Mouse (Mus musculus) intestine, postnatal 0 days (tissue): Measurements from ENCODE around the gene Tap2. TPM values are rescaled to one million over a fixed set of nuclear protein-coding genes. Genes with fewer than 3 reads are reported as not detected.

ENCODE experiments used
- ATAC-seq: fragments of 200-750 bp; cut with Nextera tagmentation; 2 replicates; pipeline ENCODE4 v1.8.0; 2017; ENCODE audit warnings: mild to moderate bottlenecking, moderate TSS enrichment, moderate library complexity
- H3K27ac ChIP-seq: fragments of 300-500 bp; sonication (generic); 2 replicates; pipeline ENCODE4 v1.5.1; 2014; ENCODE audit warnings: mild to moderate bottlenecking, low read depth, low read length, moderate library complexity
- H3K27me3 ChIP-seq: fragments of 300-500 bp; sonication (generic); replicated peaks from 2 replicates; pipeline ENCODE4 v1.6.1; 2014; ENCODE audit warnings: low read length, mixed read lengths; ENCODE audit not compliant: control insufficient read depth, insufficient read depth
- H3K36me3 ChIP-seq: fragments of 300-500 bp; sonication (generic); 2 replicates; pipeline ENCODE4 v1.6.1; 2014; ENCODE audit warnings: mild to moderate bottlenecking, moderate library complexity; ENCODE audit not compliant: control insufficient read depth, insufficient read depth
- H3K4me1 ChIP-seq: fragments of 300-500 bp; sonication (generic); replicated peaks from 2 replicates; pipeline ENCODE4 v1.6.1; 2014; ENCODE audit warnings: antibody characterized with exemption, low read length, mixed read lengths; ENCODE audit not compliant: control insufficient read depth, insufficient read depth
- H3K4me2 ChIP-seq: fragments of 300-500 bp; sonication (generic); replicated peaks from 2 replicates; pipeline ENCODE4 v1.6.1; 2014; ENCODE audit warnings: low read depth, mild to moderate bottlenecking, moderate library complexity
- H3K4me3 ChIP-seq: fragments of 300-500 bp; sonication (generic); 2 replicates; pipeline ENCODE4 v1.5.1; 2014; ENCODE audit warnings: low read depth, low read length
- H3K9ac ChIP-seq: fragments of 300-500 bp; sonication (generic); 2 replicates; pipeline ENCODE4 v1.6.1; 2014; ENCODE audit warnings: mild to moderate bottlenecking, low read depth, low read length
- H3K9me3 ChIP-seq: fragments of 300-500 bp; sonication (generic); 2 replicates; pipeline ENCODE4 v1.6.1; 2016; ENCODE audit warnings: mixed run types; ENCODE audit not compliant: control insufficient read depth
- CTCF ChIP-seq: sonication (generic); IDR thresholded peaks from 2 replicates; pipeline ENCODE4 v1.5.1; 2016; ENCODE audit warnings: low read depth, mild to moderate bottlenecking, control low read depth, antibody characterized with exemption, moderate library complexity
- WGBS: fragments of 180-500 bp; shearing (Covaris S2); extraction: QIAGEN DNeasy Blood & Tissue Kit; methylation state at CpG from one replicate; pipeline ENCODE4 v1.1.7; 2014; 5-methylcytosine and 5-hydroxymethylcytosine counted together
- polyA plus RNA-seq: library from polyadenylated mRNA; unstranded; fragments of >200 nt; fragmentation: Nextera tagmentation; extraction: Ambion mirVana; gene quantifications from 2 replicates; pipeline ENCODE4 v1.2.1, GENCODE M21; 2015

Tap2 gene
- polyA plus RNA-seq, 1 experiment from 2014 or later = 11.2 TPM

DNA sequence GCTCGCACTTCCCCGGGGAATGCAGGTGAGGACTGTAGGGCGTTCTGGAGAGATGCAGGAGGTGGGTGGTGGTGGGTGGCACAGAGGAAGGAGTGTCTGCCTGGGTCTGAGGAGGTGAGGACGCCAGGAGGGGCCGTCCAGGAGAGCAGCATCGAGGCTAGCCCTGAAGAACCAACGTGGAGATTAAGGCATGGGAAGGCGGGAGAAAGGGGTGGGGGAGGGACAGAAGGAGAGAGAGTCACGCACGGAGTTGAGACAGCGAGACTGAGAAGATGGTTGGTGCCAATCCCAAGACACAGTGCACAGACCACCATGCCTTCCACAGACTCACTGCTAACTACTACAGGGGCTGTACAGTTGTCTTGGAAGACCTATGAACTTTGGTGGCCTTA, 4.8 kb upstream of the Tap2 start:
- H3K36me3 ChIP-seq = no peaks in the 10 kb centered on the region; the same call in 1 of the 2 replicates
- 11% methylated on average over 11 of the region's 11 CpGs for WGBS
- peak overlapping the region; percentile 99 for H3K4me2 ChIP-seq
- H3K9me3 ChIP-seq = no peaks in the 10 kb centered on the region
- no peak for TF ChIP-seq CTCF
- H3K9ac ChIP-seq = peak overlapping the region; percentile 65
- peak; percentile 5; the same call in 1 of the 2 replicates for ATAC-seq
- H3K4me1 ChIP-seq = no peaks in the 10 kb centered on the region
- peaks cover 5% of the 10 kb centered on the region for H3K27me3 ChIP-seq
- H3K27ac ChIP-seq = peak overlapping the region; percentile 54; the same call in 1 of the 2 replicates
- H3K4me3 ChIP-seq = peak overlapping the region; percentile 64

DNA sequence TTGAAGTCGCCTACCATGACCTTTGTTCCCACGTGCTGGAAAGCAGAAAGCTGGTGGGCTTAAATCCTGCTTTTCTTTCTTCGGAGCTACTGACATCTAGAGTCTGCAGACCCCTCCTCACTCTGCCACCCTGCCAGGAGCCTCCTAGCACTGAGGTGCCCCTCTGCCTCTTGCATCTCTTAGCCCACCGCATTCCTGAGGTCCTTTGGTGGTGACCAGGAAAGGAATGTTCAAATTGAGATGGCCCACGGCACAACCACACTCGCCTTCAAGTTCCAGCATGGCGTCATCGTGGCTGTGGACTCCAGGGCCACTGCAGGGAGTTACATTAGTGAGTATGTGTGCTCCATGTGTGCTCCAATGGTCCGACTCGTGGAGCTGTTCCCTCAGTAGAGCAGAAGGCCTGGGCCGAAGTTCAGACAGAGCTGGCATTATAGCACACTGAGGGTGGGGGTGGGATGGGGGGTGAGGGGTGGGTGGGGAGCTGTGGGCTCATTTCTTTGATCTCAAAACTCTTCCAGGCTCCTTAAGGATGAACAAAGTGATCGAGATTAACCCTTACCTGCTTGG, 4.2 kb upstream of the Tap2 start:
- no peak for ATAC-seq
- H3K36me3 ChIP-seq = no peaks in the 10 kb centered on the region; the same call in 1 of the 2 replicates
- 66% methylated on average over 12 of the region's 12 CpGs for WGBS
- peak overlapping the region; percentile 64 for H3K4me3 ChIP-seq
- TF ChIP-seq CTCF = no peak
- H3K9me3 ChIP-seq = no peaks in the 10 kb centered on the region
- H3K4me2 ChIP-seq = peak overlapping the region; percentile 99
- H3K27me3 ChIP-seq = peaks cover 5% of the 10 kb centered on the region
- no peaks in the 10 kb centered on the region for H3K4me1 ChIP-seq
- H3K9ac ChIP-seq = no peak overlapping the region
- no peak overlapping the region for H3K27ac ChIP-seq

DNA sequence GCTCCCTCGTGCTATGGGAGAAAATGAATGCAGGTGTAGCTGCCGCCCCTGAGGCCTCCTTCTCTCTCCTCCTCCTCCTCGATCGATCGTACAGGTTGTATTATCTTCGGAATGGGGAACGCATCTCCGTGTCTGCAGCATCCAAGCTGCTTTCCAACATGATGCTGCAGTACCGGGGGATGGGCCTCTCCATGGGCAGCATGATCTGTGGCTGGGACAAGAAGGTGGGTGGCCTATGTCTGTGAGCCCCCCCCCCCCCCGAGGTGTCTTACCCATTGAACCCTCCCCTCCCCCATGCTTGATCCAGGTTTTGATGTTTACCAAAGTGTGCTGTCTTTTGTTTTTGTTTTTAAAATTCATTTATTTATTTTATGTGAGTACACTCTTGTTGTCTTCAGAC, 3.3 kb upstream of the Tap2 start:
- WGBS = 91% methylated on average over 10 of the region's 10 CpGs
- no peaks in the 10 kb centered on the region for H3K9me3 ChIP-seq
- H3K4me1 ChIP-seq = no peaks in the 10 kb centered on the region
- TF ChIP-seq CTCF = no peak
- H3K27me3 ChIP-seq = peaks cover 5% of the 10 kb centered on the region
- no peaks in the 10 kb centered on the region; the same call in 1 of the 2 replicates for H3K36me3 ChIP-seq
- H3K4me3 ChIP-seq = no peak overlapping the region
- no peak for ATAC-seq
- no peak overlapping the region for H3K9ac ChIP-seq
- H3K27ac ChIP-seq = no peak overlapping the region
- no peak overlapping the region for H3K4me2 ChIP-seq

DNA sequence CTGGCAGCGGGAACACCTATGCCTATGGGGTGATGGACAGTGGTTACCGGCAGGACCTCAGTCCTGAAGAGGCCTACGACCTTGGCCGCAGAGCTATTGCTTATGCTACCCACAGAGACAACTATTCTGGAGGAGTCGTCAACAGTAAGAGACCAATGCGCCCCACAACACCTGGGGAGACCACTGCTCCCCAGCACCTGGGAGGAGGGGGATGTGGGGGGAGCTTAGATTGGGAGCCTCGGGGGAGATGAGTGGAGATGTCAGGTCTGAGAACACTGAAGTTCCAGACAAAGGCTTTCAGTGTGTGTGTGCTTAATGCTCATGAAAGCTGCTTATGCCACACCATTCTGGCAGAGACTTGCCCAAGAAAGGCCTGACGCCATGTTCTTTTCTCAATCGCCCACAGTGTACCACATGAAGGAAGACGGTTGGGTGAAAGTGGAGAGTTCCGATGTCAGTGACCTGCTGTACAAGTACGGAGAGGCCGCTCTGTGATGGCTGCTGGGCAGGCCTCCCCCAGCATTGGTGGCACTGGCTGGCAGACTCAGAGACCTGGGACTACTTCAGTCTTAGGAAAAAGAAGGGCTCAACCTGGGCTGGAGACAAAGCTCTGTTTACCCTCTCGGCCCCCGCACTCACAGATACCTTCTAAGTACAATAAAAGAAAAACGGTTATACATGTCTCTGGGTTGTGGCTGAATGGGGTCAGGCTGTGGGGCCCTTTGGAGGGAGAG, 2.4 kb upstream of the Tap2 start:
- WGBS = 88% methylated on average over 16 of the region's 16 CpGs
- no peak overlapping the region for H3K4me3 ChIP-seq
- no peak for ATAC-seq
- H3K4me2 ChIP-seq = no peak overlapping the region
- H3K36me3 ChIP-seq = no peaks in the 10 kb centered on the region; the same call in 1 of the 2 replicates
- no peak overlapping the region for H3K9ac ChIP-seq
- H3K9me3 ChIP-seq = no peaks in the 10 kb centered on the region
- TF ChIP-seq CTCF = no peak
- no peak overlapping the region for H3K27ac ChIP-seq
- H3K4me1 ChIP-seq = no peaks in the 10 kb centered on the region
- peaks cover 5% of the 10 kb centered on the region; the same call in 1 of the 2 replicates for H3K27me3 ChIP-seq

DNA sequence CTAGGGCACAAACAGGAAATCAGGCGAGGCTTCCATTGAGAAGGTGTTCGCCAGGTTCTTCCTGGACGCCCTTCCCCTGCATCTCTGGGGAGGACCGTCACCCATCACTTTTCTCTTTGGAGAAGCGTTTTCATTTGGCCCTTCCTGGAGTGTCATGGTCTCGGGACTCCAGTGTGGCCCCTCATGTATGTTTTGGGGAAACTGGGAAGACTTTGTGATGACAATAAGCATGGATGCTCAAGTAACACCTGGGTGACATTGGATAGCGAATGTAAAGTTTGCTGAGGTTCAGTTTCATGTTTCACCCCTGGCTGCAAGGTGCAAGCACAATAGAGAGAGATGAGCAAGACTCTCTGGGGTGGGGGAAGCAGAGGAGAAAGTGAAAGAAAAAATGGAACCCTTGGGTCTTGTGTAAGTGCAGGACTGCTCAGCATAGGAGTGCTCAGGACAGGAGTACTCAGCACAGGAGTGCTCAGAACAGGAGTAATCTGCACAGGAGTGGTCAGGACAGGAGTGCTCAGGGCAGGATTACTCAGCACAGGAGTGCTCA, 1.7 kb upstream of the Tap2 start:
- Histone ChIP-seq H3K4me1 (no peaks in the 10 kb centered on the region), H3K36me3 (no peaks in the 10 kb centered on the region; the same call in 1 of the 2 replicates), H3K9me3 (no peaks in the 10 kb centered on the region), H3K9ac (no peak overlapping the region), H3K27ac (no peak overlapping the region), H3K27me3 (peaks cover 2% of the 10 kb centered on the region; the same call in 1 of the 2 replicates), H3K4me2 (no peak overlapping the region), H3K4me3 (no peak overlapping the region)
- no peak for ATAC-seq
- 72% methylated on average over 7 of the region's 7 CpGs for WGBS
- no peak for TF ChIP-seq CTCF

DNA sequence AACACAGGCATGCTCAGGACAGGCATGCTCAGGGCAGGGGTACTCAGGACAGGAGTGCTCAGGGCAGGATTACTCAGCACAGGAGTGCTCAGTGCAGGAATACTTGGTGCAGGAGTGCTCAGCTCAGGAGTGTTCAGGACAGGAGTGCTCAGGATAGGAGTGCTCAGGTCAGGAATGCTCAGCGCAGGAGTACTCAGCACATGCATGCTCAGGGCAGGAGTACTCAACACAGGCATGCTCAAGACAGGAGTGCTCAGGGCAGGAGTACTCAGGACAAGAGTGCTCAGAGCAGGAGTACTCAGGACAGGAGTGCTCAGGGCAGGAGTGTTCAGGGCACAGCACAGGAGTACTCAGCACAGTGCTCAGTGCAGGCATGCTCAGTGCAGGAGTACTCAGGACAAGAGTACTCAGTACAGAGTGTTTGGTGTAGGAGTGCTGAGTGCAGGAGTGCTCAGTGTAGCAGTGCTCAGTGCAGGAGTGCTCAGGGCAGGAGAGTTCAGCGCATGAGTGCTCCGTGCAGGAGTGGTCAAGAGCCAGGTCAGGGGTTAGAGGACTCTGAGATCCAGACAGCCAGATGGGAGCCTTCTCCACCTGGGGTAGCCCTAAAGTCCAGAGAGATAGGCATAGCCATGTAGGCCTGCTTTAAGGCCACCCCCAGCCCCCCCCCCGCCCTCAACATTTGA, 426 bp upstream of the Tap2 start:
- Histone ChIP-seq H3K4me3 (no peak overlapping the region), H3K36me3 (no peaks in the 10 kb centered on the region), H3K4me1 (no peaks in the 10 kb centered on the region), H3K9me3 (no peaks in the 10 kb centered on the region), H3K27ac (no peak overlapping the region), H3K4me2 (no peak overlapping the region), H3K27me3 (no peaks in the 10 kb centered on the region), H3K9ac (no peak overlapping the region)
- WGBS = 82% methylated on average over 4 of the region's 4 CpGs
- ATAC-seq = no peak
- TF ChIP-seq CTCF = no peak
